Mouse (Mus musculus): ENCODE data around the gene Kbtbd2. TPM values are rescaled to one million over a fixed set of nuclear protein-coding genes. Genes with fewer than 3 reads are reported as not detected.

The Kbtbd2 gene
- polyA plus RNA-seq, 1 experiment, result 14.8 TPM

DNA sequence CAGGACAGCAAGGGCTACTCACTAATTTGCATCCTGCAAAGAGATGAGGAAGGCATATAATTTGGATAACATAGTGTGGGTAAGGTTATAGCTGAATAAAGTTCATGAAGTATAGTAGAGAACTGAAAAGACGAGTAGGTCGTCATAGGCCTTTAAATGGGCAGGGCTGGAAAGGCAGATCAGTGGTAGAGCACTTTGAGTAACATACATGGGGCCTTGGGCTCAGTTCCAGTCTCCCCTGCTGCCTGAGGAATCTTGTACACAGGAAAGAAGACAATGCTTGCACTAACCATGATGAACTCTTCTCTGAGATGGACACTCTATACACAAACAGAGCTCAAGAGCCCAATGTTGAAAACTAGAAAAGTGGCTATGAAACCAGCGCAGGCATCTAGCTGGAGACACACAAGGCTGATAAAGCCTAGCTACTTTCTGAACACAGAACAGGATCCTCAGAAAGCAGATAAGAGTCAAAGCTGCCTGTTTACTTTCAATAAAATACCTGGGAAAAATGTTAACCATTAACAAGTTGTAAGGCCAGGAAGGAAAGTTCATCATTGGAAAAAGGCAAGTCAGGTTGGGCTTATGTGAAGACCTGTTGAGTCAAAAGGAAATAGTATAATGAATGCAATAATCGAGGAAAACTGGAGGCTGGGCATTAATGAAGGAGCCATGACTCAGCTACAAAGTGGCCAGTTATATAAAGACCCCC lies 13.9 kb downstream of the Kbtbd2 start:
- TF ChIP-seq FOSL1 (IDR thresholded peaks at IDR 0.05; ENCODE audit: insufficient read depth, low read length, poor library complexity, severe bottlenecking), result no peak
- TF ChIP-seq MYOG (IDR thresholded peaks at IDR 0.05; ENCODE audit: control insufficient read depth, extremely low read depth, insufficient read length), result no peak
- no peak for TF ChIP-seq MYOD1 (IDR thresholded peaks at IDR 0.05; ENCODE audit: control insufficient read depth, insufficient read length, low read depth)
- TF ChIP-seq CTCF (IDR thresholded peaks at IDR 0.05; ENCODE audit: control insufficient read depth, insufficient read depth, insufficient read length), result no peak
- Histone ChIP-seq H3K36me3 (ENCODE audit: control insufficient read depth, insufficient read depth) (peaks cover 79% of the 10 kb centered on the region), H3K27me3 (ENCODE audit: control insufficient read depth, insufficient read depth, insufficient read length) (no peaks in the 10 kb centered on the region)

DNA sequence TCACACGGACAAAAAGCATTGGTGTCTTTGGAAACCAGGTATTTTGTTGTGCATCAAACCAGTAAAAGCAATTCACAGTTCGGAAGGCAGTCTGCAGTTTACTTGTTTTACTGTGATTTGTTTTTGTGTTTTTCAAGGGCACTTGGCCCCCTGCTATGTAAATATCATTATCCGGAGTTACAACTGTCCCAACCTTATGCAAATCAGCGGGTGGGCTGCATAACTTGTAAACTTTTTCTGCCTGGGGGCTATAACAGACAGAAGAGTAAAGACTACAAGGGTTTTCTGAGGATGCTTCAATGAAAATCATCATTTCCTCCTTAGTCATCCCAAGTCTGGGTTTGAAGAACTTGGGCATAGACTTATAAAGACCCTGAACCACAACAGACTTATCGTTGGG lies 18.0 kb downstream of the Kbtbd2 start:
- Histone ChIP-seq H3K4me3 (ENCODE audit: insufficient read depth, poor library complexity, severe bottlenecking) (no peak overlapping the region), H3K79me2 (ENCODE audit: control insufficient read depth, insufficient read depth) (peaks cover 71% of the 10 kb centered on the region), H3ac (ENCODE audit: control insufficient read depth, insufficient read length, low read depth) (no peak overlapping the region), H3K36me3 (ENCODE audit: control insufficient read depth, insufficient read depth) (peaks cover 76% of the 10 kb centered on the region), H3K27me3 (ENCODE audit: control insufficient read depth, insufficient read depth, insufficient read length) (no peaks in the 10 kb centered on the region), H3K79me3 (ENCODE audit: low read depth) (peaks cover 48% of the 10 kb centered on the region)
- no peak for TF ChIP-seq CTCF (IDR thresholded peaks at IDR 0.05; ENCODE audit: control insufficient read depth, insufficient read depth, insufficient read length)
- no peak for TF ChIP-seq USF1 (IDR thresholded peaks at IDR 0.05; ENCODE audit: low read depth)
- TF ChIP-seq MAX (IDR thresholded peaks at IDR 0.05), result no peak
- no peak for TF ChIP-seq MYOD1 (IDR thresholded peaks at IDR 0.05; ENCODE audit: control insufficient read depth, insufficient read length, low read depth)
- no peak for TF ChIP-seq CEBPB (IDR thresholded peaks at IDR 0.05; ENCODE audit: low read depth)
- no peak for TF ChIP-seq MYOG (IDR thresholded peaks at IDR 0.05; ENCODE audit: control insufficient read depth, extremely low read depth, insufficient read length)
- TF ChIP-seq FOSL1 (IDR thresholded peaks at IDR 0.05; ENCODE audit: insufficient read depth, low read length, poor library complexity, severe bottlenecking), result no peak

More for the DNA sequence above, 13.9 kb downstream of the Kbtbd2 start:
- Histone ChIP-seq H3K79me2 (ENCODE audit: control insufficient read depth, insufficient read depth) (peaks cover 100% of the 10 kb centered on the region), H3ac (ENCODE audit: control insufficient read depth, insufficient read length, low read depth) (no peak overlapping the region), H3K79me3 (ENCODE audit: low read depth) (peaks cover 86% of the 10 kb centered on the region), H3K4me3 (ENCODE audit: insufficient read depth, poor library complexity, severe bottlenecking) (no peak overlapping the region)

DNA sequence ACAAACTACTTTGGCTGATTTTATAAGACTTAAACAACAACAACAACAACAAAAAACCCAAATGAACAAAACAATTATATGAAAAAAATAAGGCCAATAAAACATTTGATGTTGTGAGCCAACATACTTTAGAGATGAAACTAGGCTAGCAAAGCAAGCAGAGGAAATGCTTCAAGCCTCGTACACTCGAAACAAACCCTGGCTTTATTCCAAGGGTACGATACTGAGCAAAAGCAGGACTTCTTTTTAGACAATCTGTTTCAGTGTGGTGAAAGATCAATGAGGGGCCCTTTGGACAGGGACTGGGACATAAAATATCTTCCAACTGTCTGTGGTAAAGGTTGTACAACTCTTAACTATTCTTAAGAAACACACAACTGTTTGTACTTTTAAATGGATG lies 21.8 kb downstream of the Kbtbd2 start:
- TF ChIP-seq CEBPB (IDR thresholded peaks at IDR 0.05; ENCODE audit: low read depth) (no peak), MAX (IDR thresholded peaks at IDR 0.05) (no peak), CTCF (IDR thresholded peaks at IDR 0.05; ENCODE audit: control insufficient read depth, insufficient read depth, insufficient read length) (no peak), MYOG (IDR thresholded peaks at IDR 0.05; ENCODE audit: control insufficient read depth, extremely low read depth, insufficient read length) (no peak), MYOD1 (IDR thresholded peaks at IDR 0.05; ENCODE audit: control insufficient read depth, insufficient read length, low read depth) (no peak), FOSL1 (IDR thresholded peaks at IDR 0.05; ENCODE audit: insufficient read depth, low read length, poor library complexity, severe bottlenecking) (no peak), USF1 (IDR thresholded peaks at IDR 0.05; ENCODE audit: low read depth) (no peak)

DNA sequence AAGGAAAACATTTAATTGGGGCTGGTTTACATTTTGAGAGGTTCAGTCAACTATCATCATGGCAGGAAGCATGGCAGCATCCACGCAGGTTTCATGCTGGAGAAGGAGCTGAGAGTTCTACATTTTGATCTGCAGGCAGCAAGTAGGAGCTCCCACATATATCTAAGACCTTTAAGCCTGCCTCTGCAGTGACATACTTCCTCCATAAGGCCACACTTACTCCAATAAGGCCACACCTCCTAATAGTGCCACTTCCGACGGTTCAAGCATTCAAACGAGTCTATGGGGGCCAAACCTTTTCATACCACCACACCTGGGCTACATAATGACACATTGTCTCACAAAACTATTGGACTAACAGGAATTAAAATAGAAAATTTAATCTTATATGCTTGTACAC lies 31.9 kb downstream of the Kbtbd2 start:
- no peak overlapping the region for H3K4me3 ChIP-seq (ENCODE audit: insufficient read depth, poor library complexity, severe bottlenecking)
- H3K36me3 ChIP-seq (ENCODE audit: control insufficient read depth, insufficient read depth), result peaks cover 11% of the 10 kb centered on the region
- no peaks in the 10 kb centered on the region for H3K79me3 ChIP-seq (ENCODE audit: low read depth)
- H3K79me2 ChIP-seq (ENCODE audit: control insufficient read depth, insufficient read depth), result no peaks in the 10 kb centered on the region
- TF ChIP-seq CTCF (IDR thresholded peaks at IDR 0.05; ENCODE audit: control insufficient read depth, insufficient read depth, insufficient read length), result no peak
- TF ChIP-seq MAX (IDR thresholded peaks at IDR 0.05), result no peak
- no peaks in the 10 kb centered on the region for H3K27me3 ChIP-seq (ENCODE audit: control insufficient read depth, insufficient read depth, insufficient read length)
- H3ac ChIP-seq (ENCODE audit: control insufficient read depth, insufficient read length, low read depth), result no peak overlapping the region

More for the DNA sequence above, 21.8 kb downstream of the Kbtbd2 start:
- H3K79me3 ChIP-seq (ENCODE audit: low read depth), result peaks cover 15% of the 10 kb centered on the region
- H3K79me2 ChIP-seq (ENCODE audit: control insufficient read depth, insufficient read depth), result peaks cover 33% of the 10 kb centered on the region
- no peak overlapping the region for H3K4me3 ChIP-seq (ENCODE audit: insufficient read depth, poor library complexity, severe bottlenecking)
- H3K36me3 ChIP-seq (ENCODE audit: control insufficient read depth, insufficient read depth), result peaks cover 44% of the 10 kb centered on the region
- H3K27me3 ChIP-seq (ENCODE audit: control insufficient read depth, insufficient read depth, insufficient read length), result no peaks in the 10 kb centered on the region
- H3ac ChIP-seq (ENCODE audit: control insufficient read depth, insufficient read length, low read depth), result no peak overlapping the region

DNA sequence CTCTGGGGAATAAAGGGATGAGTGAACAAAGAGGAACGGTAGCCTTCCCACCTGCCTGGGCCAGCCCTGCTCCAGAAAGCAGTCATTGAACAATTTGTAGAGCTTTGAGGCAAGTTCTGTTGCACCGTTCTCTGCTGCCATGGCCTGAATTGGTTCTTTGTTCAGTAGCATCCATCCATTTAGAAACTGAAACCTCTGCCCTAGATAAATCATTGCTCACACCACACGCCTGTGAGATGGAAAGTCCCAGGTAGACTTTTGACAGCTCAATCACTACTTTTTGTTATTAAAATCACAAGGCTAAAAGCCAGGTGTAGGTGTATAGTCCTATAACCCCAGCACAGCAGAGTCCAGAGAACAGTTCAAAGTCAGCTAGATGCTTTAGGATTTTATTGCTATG lies 32.3 kb downstream of the Kbtbd2 start:
- Histone ChIP-seq H3ac (ENCODE audit: control insufficient read depth, insufficient read length, low read depth) (no peak overlapping the region), H3K79me2 (ENCODE audit: control insufficient read depth, insufficient read depth) (no peaks in the 10 kb centered on the region), H3K36me3 (ENCODE audit: control insufficient read depth, insufficient read depth) (peaks cover 11% of the 10 kb centered on the region), H3K27me3 (ENCODE audit: control insufficient read depth, insufficient read depth, insufficient read length) (no peaks in the 10 kb centered on the region), H3K79me3 (ENCODE audit: low read depth) (no peaks in the 10 kb centered on the region), H3K4me3 (ENCODE audit: insufficient read depth, poor library complexity, severe bottlenecking) (no peak overlapping the region)
- TF ChIP-seq CTCF (IDR thresholded peaks at IDR 0.05; ENCODE audit: control insufficient read depth, insufficient read depth, insufficient read length) (no peak), MYOG (IDR thresholded peaks at IDR 0.05; ENCODE audit: control insufficient read depth, extremely low read depth, insufficient read length) (no peak), USF1 (IDR thresholded peaks at IDR 0.05; ENCODE audit: low read depth) (no peak), MYOD1 (IDR thresholded peaks at IDR 0.05; ENCODE audit: control insufficient read depth, insufficient read length, low read depth) (no peak), CEBPB (IDR thresholded peaks at IDR 0.05; ENCODE audit: low read depth) (no peak), FOSL1 (IDR thresholded peaks at IDR 0.05; ENCODE audit: insufficient read depth, low read length, poor library complexity, severe bottlenecking) (no peak), MAX (IDR thresholded peaks at IDR 0.05) (no peak)

DNA sequence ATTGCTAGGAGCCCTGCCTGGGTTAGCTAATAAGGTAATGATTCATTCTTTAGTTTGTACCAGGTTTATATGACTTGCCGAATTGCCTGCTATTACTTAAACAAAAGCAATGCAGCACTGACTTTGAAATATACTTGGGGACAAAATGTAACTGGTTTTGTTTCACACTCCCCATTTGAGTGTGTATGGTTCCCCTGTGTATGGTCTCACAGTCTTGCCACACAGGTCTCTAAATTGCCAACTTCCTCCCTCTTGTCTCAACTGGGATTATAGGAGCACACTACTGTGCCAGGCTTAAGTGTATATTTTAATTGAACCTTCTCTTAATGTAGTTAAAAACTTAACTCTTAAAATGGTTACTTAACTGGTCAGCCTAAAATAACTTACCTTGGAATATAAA lies 38.3 kb downstream of the Kbtbd2 start:
- Histone ChIP-seq H3K79me2 (ENCODE audit: control insufficient read depth, insufficient read depth) (no peaks in the 10 kb centered on the region), H3K4me3 (ENCODE audit: insufficient read depth, poor library complexity, severe bottlenecking) (no peak overlapping the region), H3K36me3 (ENCODE audit: control insufficient read depth, insufficient read depth) (peaks cover 51% of the 10 kb centered on the region), H3K79me3 (ENCODE audit: low read depth) (no peaks in the 10 kb centered on the region), H3K27me3 (ENCODE audit: control insufficient read depth, insufficient read depth, insufficient read length) (no peaks in the 10 kb centered on the region), H3ac (ENCODE audit: control insufficient read depth, insufficient read length, low read depth) (no peak overlapping the region)
- TF ChIP-seq FOSL1 (IDR thresholded peaks at IDR 0.05; ENCODE audit: insufficient read depth, low read length, poor library complexity, severe bottlenecking) (no peak), MYOD1 (IDR thresholded peaks at IDR 0.05; ENCODE audit: control insufficient read depth, insufficient read length, low read depth) (no peak), USF1 (IDR thresholded peaks at IDR 0.05; ENCODE audit: low read depth) (no peak), MAX (IDR thresholded peaks at IDR 0.05) (no peak), MYOG (IDR thresholded peaks at IDR 0.05; ENCODE audit: control insufficient read depth, extremely low read depth, insufficient read length) (no peak), CTCF (IDR thresholded peaks at IDR 0.05; ENCODE audit: control insufficient read depth, insufficient read depth, insufficient read length) (no peak), CEBPB (IDR thresholded peaks at IDR 0.05; ENCODE audit: low read depth) (no peak)

All from C2C12 (cell line).